Mouse (Mus musculus): ENCODE data around the gene Cse1l.

The Cse1l gene

GRCm38 (mm10) chr2:166974177-166974872 lies 68.5 kb downstream of the Cse1l start:
- no peak for DNase-seq (ENCODE audit: low read depth, low spot score)

- DNase-seq (ENCODE audit: low read depth, low spot score), result no peak
These were observed 70.5 kb downstream of the Cse1l start for GRCm38 (mm10) chr2:166976356-166976755.

- DNase-seq (ENCODE audit: low read depth, low spot score), result no peak
These were observed 71.7 kb downstream of the Cse1l start for GRCm38 (mm10) chr2:166977490-166977889.

GRCm38 (mm10) chr2:166980161-166980560 lies 74.3 kb downstream of the Cse1l start:
- DNase-seq (ENCODE audit: low read depth, low spot score), result no peak

DNA sequence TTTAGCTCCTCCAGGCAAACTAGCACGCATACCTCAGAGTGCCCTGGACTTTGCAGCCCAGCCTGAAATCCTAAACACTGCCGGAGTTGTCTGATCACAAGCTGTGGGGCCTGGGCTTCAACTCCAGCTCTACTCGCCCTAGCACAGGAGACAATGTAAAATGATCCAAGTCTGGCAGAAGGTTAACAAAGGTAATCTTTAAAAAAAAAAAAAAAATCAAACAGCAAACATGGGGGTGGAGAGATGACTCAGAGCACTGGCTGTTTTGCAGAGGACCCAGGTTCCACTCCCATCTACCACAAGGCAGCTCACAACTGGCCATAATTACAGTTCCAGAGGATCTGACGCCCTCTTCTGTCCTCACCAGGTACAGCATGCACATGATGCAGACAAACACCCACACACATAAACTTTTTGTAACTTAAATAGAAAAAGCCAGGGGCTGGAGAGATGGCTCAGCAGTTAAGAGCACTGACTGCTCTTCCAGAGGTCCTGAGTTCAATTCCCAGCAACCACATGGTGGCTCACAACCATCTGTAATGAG lies 77.6 kb downstream of the Cse1l start:
- DNase-seq (ENCODE audit: low read depth, low spot score), result peak; percentile 9

GRCm38 (mm10) chr2:166990861-166991260 lies 85.0 kb downstream of the Cse1l start:
- no peak for DNase-seq (ENCODE audit: low read depth, low spot score)

GRCm38 (mm10) chr2:166991945-166992344 lies 86.1 kb downstream of the Cse1l start:
- no peak for DNase-seq (ENCODE audit: low read depth, low spot score)

DNA sequence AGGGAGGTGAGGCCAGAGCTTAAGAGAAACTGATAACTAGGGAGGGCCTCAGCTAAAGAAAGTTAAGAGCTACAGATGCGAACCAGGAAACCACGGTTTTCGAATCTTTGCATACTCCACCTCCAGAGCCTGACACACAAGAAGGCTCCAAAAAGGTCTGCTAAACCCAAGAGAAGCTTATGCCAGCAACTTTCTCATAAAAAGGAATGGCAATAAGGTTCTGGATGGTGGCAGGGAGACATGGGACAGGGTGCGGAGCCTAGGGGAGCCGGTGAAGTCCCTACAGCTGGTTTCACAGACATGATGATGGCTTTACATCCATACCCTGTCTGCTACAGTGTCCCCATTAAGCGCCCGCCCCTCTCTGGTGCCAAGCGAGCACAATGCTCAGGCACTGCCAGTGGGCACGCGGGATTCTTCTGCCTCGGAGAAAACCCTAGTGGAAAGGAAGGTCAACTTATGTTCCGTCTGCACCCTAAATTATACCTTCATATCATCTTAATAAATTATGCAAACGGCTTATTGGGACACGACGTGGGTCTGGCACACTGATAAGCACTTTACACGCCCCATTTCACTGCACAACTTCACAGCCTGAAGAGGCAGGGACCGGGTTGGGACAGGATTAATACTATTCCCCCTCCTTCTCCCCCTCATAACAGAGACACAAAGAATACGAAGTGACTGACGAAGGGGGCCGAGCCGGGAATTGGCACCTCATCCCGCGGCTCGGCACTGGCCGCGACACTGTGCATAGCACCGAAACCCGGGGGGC lies 89.4 kb downstream of the Cse1l start:
- no peak for DNase-seq (ENCODE audit: low read depth, low spot score)

All from WW6 (cell line).